Mouse (Mus musculus): ENCODE data around the gene Fut2.

Fut2 gene

GRCm38 (mm10) chr7:45702809-45703520, 36.8 kb upstream of the Fut2 start:
- DNase-seq (ENCODE audit: low spot score in 2 of 2): no peak

- no peak for DNase-seq (ENCODE audit: low spot score in 2 of 2)
These were observed 36.1 kb upstream of the Fut2 start for GRCm38 (mm10) chr7:45702316-45702715.

GRCm38 (mm10) chr7:45701607-45702006, 35.4 kb upstream of the Fut2 start:
- DNase-seq (ENCODE audit: low spot score in 2 of 2): no peak

- no peak for DNase-seq (ENCODE audit: low spot score in 2 of 2)
These were observed 34.9 kb upstream of the Fut2 start for GRCm38 (mm10) chr7:45701072-45701471.

- peak in 1 of 2 experiments; percentile 74 for DNase-seq (ENCODE audit: low spot score in 2 of 2)
These were observed 34.3 kb upstream of the Fut2 start for GRCm38 (mm10) chr7:45700301-45701015.

- DNase-seq (ENCODE audit: low spot score in 2 of 2): no peak
These were observed 33.4 kb upstream of the Fut2 start, which contains the start of gene Car11 for GRCm38 (mm10) chr7:45699523-45700141. TSS of gene Car11 (plus strand) at chr7:45699843.

- no peak for DNase-seq (ENCODE audit: low spot score in 2 of 2)
These were observed 31.7 kb upstream of the Fut2 start for GRCm38 (mm10) chr7:45697894-45698293.

- DNase-seq (ENCODE audit: low spot score in 2 of 2): no peak
These were observed 28.9 kb upstream of the Fut2 start for GRCm38 (mm10) chr7:45695098-45695497.

GRCm38 (mm10) chr7:45693921-45694591, 27.9 kb upstream of the Fut2 start, which contains the start of gene Sec1:
TSS of gene Sec1 (minus strand) at chr7:45694402.
- no peak for DNase-seq (ENCODE audit: low spot score in 2 of 2)

- no peak for DNase-seq (ENCODE audit: low spot score in 2 of 2)
These were observed 26.2 kb upstream of the Fut2 start for GRCm38 (mm10) chr7:45692364-45692763.

GRCm38 (mm10) chr7:45689800-45690199, 23.6 kb upstream of the Fut2 start:
- DNase-seq (ENCODE audit: low spot score in 2 of 2): no peak

GRCm38 (mm10) chr7:45689099-45689498, 22.9 kb upstream of the Fut2 start:
- DNase-seq (ENCODE audit: low spot score in 2 of 2): no peak

- no peak for DNase-seq (ENCODE audit: low spot score in 2 of 2)
These were observed 20.6 kb upstream of the Fut2 start for GRCm38 (mm10) chr7:45686841-45687240.

GRCm38 (mm10) chr7:45685811-45686210, 19.6 kb upstream of the Fut2 start:
- no peak for DNase-seq (ENCODE audit: low spot score in 2 of 2)

GRCm38 (mm10) chr7:45683396-45684050, 17.3 kb upstream of the Fut2 start, which contains the start of gene Ntn5:
TSS of gene Ntn5 (plus strand) at chr7:45684022.
- no peak for DNase-seq (ENCODE audit: low spot score in 2 of 2)

GRCm38 (mm10) chr7:45682144-45683126, 16.2 kb upstream of the Fut2 start:
- DNase-seq (ENCODE audit: low spot score in 2 of 2): peak; percentile 68 to 89

- peak in 1 of 2 experiments; percentile 67 for DNase-seq (ENCODE audit: low spot score in 2 of 2)
These were observed 15.0 kb upstream of the Fut2 start for GRCm38 (mm10) chr7:45681046-45681736.

GRCm38 (mm10) chr7:45679966-45680621, 13.9 kb upstream of the Fut2 start:
- DNase-seq (ENCODE audit: low spot score in 2 of 2): no peak

GRCm38 (mm10) chr7:45678513-45678912, 12.3 kb upstream of the Fut2 start:
- DNase-seq (ENCODE audit: low spot score in 2 of 2): no peak
